Mouse (Mus musculus): ENCODE results near the gene Acmsd. TPM values are rescaled to one million over a fixed set of nuclear protein-coding genes. Genes with fewer than 3 reads are reported as not detected.

Acmsd gene
- total RNA-seq, 2 experiments from 2014 or later = not detected

DNA sequence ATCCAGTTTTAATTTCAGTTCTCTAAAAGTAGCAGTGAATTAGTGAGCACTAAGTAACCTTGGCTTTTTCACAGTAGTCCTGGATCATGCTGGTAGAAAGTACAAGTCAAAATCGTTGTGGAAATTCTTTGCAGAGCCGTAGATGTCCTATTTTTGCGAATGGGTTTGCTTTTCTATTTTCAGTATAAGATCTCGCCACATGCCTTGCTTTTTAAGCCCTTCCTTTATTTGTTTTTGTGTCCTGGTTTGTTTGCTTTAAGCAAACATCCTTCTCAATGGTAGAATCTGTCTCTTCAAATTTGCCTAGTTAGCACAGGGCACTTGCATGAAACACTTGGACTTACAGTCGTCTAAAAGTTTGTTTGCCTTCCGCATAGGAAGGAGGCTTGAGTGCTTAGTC is 47.0 kb downstream of the Acmsd start:
- no peak for DNase-seq

DNA sequence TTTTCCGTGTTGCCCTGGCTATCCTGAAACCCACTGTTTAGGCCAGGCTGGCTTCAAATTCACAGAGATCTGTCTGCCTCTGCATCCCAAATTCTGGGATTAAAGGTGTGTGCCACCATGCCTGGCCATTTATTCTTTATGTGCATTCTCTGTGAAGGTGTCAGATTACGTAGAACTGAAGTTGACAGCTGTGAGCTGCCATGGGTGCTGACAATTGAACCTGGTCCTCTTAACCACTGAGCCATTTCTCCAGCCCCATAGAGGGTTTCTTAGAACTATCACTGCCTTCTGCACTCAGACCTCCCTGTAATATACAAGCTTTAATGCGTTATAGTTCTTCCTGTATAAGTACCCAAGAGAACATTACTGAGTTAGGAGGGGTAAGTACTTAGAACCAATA is 49.4 kb downstream of the Acmsd start:
- no peak for DNase-seq

DNA sequence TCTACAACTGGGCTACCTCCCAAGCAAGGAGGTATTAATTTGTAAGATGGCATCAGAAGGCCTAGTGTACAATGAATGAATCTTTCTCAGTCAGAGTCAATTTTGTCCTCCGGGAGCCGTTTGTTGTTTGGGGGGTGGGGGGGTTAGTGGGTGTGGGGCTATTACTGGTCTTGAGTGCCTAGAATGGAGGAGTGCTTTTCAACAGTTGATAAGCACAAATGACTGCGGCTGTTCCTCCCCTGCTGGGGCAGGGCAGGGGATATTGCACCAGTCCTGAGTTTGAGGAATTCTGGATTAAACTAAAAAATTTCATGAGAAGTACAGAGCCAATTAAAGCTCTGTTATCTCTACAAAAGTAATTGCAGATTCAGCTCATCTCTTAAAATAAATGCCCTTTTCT is 50.9 kb downstream of the Acmsd start:
- no peak for DNase-seq

DNA sequence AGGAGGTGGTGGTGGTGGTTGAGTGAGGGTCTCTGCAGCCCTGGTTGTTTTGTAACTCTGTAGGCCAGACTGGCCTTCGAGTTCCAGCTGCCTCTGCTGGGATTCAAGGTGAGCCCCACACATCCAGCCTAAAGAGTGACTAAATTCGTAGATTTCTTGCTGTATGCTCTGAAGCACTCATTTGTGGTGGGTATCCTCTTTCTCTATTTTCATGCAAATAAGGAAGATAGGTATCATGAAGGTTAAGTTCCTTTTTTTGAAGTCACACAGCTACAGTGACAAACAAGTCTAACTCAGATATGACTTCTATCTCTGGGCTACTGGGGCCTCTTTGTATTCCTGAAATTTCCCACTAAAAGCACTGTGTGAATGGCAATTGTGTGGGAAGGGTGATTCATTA is 51.6 kb downstream of the Acmsd start:
- DNase-seq = no peak

DNA sequence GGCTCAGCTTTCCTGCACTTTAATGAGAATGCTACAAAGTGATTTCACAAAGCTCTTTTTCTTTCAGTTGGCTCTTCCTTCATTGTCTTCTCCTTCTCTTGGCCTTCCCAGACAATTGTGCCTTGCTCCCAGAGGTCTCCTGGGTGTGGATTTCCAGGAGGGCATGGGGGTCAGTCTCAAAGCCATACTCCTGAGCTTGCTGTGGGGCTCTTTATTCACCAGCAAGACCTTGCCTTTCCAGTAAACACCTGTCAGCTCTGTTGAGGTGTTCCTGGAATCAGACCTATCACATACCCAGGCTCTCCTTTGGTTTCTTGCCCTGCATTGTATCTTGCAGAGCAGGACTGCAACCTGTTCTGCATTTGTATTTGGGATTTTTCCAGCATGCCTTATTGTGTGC is 54.6 kb downstream of the Acmsd start:
- DNase-seq = no peak

DNA sequence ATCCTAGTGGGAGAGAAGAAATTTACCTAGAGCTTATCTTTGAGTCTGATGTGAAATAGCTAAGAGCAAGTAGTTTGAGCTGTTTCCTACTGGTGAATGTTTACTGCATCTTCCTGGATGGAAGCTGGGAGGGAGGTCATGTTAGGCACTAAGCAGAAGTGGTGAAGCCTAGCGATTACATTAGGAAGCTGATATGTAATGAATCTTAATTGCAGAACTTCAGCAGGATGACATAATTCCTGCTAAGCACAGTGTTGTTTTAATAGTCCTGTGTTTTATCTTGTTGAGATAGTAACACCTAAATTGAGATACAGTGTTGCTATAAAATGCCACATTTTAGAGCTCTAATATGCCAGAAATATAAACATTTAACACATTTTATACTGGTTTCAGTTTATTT is 56.7 kb downstream of the Acmsd start:
- DNase-seq = no peak

DNA sequence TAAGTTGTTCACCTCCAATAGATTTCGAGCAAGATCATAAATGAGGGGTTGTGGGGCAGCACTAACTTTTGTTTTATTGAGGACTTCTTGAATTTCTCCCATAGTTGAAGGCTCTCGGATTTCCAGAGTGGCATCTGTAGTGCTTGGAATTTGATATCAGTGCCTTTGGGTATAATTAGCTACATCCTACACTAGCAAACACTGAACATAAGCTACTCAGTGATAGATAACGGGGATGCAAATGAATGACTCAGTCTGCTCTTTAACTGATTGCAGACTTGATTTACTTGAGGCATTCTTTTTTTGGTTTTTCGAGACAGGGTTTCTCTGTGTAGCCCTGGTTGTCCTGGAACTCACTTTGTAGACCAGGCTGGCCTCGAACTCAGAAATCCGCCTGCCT is 59.7 kb downstream of the Acmsd start:
- no peak for DNase-seq

DNA sequence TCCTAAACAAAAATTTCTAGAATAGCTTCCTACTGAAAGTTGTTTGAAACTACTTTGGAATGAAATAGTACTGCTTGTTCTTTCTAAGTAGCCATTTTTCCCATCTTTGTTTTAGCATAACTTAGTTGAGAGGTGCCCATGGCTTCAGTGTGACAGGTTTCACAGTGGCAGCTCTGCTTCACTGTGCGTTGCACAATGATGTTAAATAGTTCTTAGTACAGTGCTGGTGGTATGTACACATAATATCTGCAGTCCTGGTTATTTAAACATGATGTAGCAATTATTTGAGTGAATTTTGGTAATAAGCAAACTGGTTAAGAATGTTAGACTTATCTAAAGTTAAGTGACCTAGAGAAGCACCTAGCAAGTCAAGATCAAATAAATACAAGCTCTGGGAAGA is 64.2 kb downstream of the Acmsd start:
- no peak for DNase-seq

DNA sequence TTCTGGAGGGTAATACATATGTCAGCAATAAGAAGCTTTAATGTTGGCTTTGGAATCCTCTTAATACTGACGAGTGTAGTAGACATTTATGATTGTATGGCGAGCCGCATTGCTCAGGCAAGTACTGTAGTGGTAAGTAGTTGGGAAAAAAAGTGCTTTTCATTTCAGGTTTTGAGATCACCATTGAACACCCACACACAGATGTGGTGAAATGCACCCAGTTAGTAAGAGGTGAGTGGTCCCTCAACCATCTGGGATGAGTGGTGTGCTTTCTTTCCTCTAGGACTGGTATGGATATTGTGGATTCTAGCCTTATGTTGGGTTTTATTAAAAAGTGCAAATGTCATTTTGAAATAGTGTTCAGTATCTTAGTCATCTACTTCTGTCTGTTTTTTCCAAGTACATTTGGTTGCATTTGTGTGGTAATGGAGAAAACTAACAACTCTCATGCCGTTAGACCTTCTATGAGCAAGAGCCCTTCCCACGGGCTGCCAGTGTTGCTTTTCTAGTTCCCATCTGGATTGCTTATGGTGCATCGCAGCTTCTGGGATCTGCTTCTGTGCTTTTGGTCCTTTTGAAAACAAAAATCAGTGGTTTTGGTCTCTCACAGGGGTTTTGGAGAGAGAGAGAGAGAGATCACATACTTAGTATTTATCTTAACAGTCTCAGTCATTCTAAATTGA is 66.0 kb downstream of the Acmsd start:
- no peak for DNase-seq

DNA sequence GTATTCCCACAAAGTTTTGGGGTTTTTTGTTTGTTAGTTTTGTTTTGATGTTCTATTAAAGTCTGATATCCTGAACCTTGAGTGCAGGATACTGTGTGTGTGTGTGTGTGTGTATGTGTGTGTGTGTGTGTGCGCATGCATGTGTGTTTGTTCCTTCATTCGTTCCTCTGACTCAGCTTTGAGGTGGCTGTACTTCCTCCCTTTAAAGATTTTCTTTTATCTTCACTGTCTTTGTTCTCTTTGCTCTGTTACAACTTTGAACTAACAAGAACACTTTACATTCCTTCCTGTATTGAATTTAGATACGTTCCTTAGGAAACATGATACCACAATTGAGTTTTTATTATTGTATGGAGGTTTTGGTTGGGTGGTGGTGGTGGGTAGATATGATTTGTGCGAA is 67.1 kb downstream of the Acmsd start:
- DNase-seq = no peak

DNA sequence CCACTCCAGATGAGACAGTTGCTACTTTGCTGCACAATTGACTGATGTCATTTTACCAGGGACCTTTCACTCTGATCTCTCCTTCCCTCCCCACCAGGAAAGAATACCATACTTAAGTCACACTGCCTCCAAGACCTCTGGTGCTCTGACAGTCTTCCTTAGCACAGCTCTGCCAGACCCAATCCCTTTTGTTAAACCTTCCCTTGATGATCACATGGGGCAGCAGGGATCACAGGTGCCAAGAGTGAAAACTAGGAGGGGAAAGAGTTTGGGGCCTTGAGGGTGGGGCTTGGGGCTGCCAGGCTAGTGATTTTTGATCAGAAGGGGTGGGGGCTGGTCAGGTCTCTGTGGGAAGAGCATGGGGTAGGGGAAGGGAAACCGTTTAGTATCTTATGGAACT is 67.5 kb downstream of the Acmsd start:
- DNase-seq = no peak

DNA sequence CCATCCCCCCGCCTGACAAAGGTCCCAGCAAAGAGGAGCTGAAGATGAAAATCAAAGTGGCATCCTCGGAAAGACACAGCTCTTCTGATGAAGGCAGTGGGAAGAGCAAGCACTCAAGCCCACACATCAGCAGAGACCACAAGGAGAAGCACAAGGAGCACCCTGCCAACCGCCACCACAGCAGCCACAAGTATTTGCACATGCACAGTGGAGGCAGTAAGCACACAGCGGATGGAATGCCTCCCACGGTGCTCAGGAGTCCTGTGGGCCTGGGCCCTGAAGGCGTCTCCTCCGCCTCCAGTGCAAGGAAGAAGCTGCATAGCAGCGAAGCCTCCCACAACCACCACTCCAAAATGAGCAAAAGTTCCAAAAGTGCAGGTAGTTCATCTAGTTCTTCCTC is 73.7 kb downstream of the Acmsd start:
- no peak for DNase-seq

DNA sequence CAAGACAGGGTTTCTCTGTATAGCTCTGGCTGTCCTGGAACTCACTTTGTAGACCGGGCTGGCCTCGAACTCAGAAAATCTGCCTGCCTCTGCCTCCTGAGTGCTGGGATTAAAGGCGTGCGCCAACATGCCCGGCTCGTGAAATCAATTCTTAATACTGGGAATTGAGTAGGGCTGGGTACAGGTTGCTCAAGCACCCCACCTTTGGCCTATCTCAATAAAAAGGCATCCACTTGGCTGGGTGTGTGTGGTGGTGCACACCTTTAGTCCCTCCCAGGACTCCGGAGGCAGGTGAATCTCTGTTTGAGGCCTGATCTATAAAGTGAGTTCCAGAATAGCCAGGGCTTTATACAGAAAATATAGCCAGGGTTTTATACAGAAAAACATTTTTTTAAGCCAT is 79.5 kb downstream of the Acmsd start:
- DNase-seq = no peak

DNA sequence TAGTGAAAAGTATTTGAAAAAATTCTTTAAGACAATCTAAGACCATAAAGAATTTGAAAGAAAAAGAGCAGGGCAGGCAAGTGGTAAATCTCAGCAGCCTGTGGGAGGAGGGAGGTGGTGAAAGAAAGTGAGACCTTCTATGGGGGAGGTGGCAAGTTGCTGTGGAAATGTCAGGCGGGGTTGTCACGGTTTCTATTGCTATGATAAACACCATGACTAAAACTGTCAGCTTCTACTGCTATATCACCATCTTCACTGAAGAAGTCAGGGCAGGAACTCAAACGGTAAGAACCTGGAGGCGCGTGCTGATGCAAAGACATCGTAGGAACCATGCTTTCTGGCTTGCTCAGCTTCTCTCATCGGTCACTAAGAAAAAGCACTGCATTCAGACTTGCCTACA is 83.7 kb downstream of the Acmsd start:
- DNase-seq = no peak

DNA sequence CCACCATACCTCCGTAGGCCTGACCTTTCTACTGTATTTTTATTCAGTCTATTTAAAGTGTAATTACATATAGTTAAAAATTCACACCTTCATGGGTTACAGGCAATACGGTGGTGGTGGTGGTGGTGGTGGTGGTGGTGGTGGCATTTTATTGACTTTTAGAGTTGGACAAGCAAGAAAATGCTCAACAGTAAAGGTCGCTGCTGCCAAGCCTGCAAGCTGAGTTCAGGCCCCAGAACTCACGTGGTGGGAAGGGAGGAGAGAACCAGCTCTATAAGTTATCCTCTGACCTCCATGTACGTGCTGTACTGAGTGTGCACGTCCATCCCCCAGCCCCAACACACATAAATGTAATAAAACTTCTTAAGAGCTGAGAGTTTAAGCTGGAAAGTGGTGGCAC is 87.2 kb downstream of the Acmsd start:
- no peak for DNase-seq

Other genes starting within 250 kb of the Acmsd start
- not detected for gene Tmem163, start 49.9 kb upstream of the Acmsd start, total RNA-seq (2021)
- 10 to 100 TPM; 21.8 to 22.0 TPM for gene Ccnt2, start 44.8 kb downstream of the Acmsd start, total RNA-seq (2021)
- gene Map3k19, start 125.6 kb downstream of the Acmsd start, total RNA-seq (2021) = under 1 TPM in 1 of 2 experiments, not detected in 1; 0.08 TPM
- 10 to 100 TPM; 19.8 to 21.2 TPM for gene Rab3gap1, start 139.4 kb downstream of the Acmsd start, total RNA-seq (2021)

Data from gastrocnemius, postnatal 25 days (tissue).